Mouse (Mus musculus) stomach, embryonic 16.5 days (tissue): ENCODE results near the gene 1110004F10Rik. TPM values are rescaled to one million over a fixed set of nuclear protein-coding genes. Genes with fewer than 3 reads are reported as not detected.

ENCODE experiments used
- ATAC-seq: fragments of 200-750 bp; cut with Nextera tagmentation; 2 replicates; pipeline ENCODE4 v1.8.0; 2017; ENCODE audit warnings: moderate number of reproducible peaks, moderate TSS enrichment; ENCODE audit not compliant: insufficient read depth, low FRiP score
- H3K27ac ChIP-seq: fragments of 300-500 bp; sonication (generic); 2 replicates; pipeline ENCODE4 v1.5.1; 2014; ENCODE audit warnings: low read length
- H3K27me3 ChIP-seq: fragments of 300-500 bp; sonication (generic); 2 replicates; pipeline ENCODE4 v1.6.1; 2014; ENCODE audit warnings: low read length, control low read depth, mixed read lengths; ENCODE audit not compliant: control insufficient read depth, insufficient read depth
- H3K36me3 ChIP-seq: fragments of 300-500 bp; sonication (generic); 2 replicates; pipeline ENCODE4 v1.6.1; 2014; ENCODE audit warnings: low read length; ENCODE audit not compliant: control insufficient read depth, insufficient read depth
- H3K4me1 ChIP-seq: fragments of 300-500 bp; sonication (generic); 2 replicates; pipeline ENCODE4 v1.6.1; 2014; ENCODE audit warnings: low read length, control low read depth, mixed read lengths; ENCODE audit not compliant: control insufficient read depth, insufficient read depth
- H3K4me2 ChIP-seq: fragments of 300-500 bp; sonication (generic); 2 replicates; pipeline ENCODE4 v1.6.1; 2014; ENCODE audit warnings: low read depth, low read length, mixed read lengths
- H3K4me3 ChIP-seq: fragments of 300-500 bp; sonication (generic); replicated peaks from 2 replicates; pipeline ENCODE4 v1.5.1; 2014; ENCODE audit warnings: mild to moderate bottlenecking, low read length
- H3K9ac ChIP-seq: fragments of 300-500 bp; sonication (generic); 2 replicates; pipeline ENCODE4 v1.6.1; 2014; ENCODE audit warnings: low read length
- H3K9me3 ChIP-seq: fragments of 300-500 bp; sonication (generic); replicated peaks from 2 replicates; pipeline ENCODE4 v1.6.1; 2016; ENCODE audit warnings: low read length, control low read depth; ENCODE audit not compliant: control insufficient read depth
- WGBS: fragments of 180-500 bp; shearing (Covaris S2); extraction: QIAGEN DNeasy Blood & Tissue Kit; methylation state at CpG from one replicate; pipeline ENCODE4 v1.1.7; 2014; 5-methylcytosine and 5-hydroxymethylcytosine counted together
- polyA plus RNA-seq: library from polyadenylated mRNA; unstranded; fragments of >200 nt; fragmentation: Nextera tagmentation; extraction: Ambion mirVana; gene quantifications from 2 replicates; pipeline ENCODE4 v1.2.1, GENCODE M21; 2015

1110004F10Rik gene
- polyA plus RNA-seq, 1 experiment from 2014 or later: 221 TPM

DNA sequence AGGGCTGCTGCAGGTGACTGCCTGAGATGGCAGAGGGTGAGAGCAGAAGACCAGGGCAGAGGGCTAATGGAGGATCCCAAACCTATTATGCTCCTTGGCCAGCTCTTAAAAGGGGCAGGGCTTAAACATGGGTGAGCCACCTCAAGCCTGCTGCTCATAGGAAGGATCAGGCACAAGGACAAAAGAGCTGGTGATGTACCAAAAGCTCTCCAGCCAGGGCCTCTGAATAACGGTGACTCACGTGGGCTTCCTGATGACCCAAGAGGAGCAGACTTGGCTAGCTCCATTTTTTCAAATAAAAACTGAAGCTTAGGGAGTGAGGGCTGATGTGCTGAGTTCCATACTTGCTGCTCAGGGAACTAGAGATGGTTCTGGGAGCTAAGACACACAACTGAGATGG, 76.8 kb downstream of the 1110004F10Rik start:
- no peak overlapping the region for H3K4me2 ChIP-seq
- H3K36me3 ChIP-seq: no peaks in the 10 kb centered on the region
- H3K4me3 ChIP-seq: no peak overlapping the region
- WGBS: 82% methylated on average over 2 of the region's 2 CpGs
- H3K9ac ChIP-seq: no peak overlapping the region
- 0 out of 2 replicates have a peak, but pooled peaks cover 3% of the 10 kb centered on the region for H3K9me3 ChIP-seq
- no peaks in the 10 kb centered on the region for H3K27me3 ChIP-seq
- no peaks in the 10 kb centered on the region for H3K4me1 ChIP-seq
- H3K27ac ChIP-seq: no peak overlapping the region
- no peak for ATAC-seq

DNA sequence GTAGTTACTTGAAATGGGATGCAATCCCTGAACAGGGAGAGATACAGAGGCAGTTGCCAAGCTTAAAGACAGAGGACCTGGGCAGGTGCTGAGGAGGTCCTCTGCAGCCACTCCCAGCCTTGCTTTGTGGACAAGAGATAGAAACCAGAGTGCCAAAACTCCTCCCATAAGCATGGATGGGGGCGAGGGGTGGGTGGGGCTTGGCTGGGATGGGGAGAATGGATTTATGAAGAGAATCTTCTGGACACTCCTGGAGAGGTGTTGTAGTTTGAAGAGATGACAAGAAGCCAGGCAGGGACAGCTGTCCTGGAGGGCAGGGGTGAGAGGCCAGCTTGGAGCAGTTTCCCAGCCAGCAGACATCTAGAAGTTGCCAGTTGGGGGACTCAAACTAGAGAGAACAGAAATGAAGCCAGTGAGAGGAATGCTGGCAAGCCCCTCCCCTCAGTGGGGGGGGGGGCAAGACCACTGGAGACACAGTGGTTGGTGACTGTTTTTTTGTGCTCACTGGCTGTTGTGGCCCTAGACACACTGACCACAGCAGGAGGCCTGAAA, 80.2 kb downstream of the 1110004F10Rik start:
- no peak overlapping the region for H3K9ac ChIP-seq
- no peaks in the 10 kb centered on the region for H3K36me3 ChIP-seq
- 69% methylated on average over 1 of the region's 1 CpGs for WGBS
- no peaks in the 10 kb centered on the region for H3K27me3 ChIP-seq
- no peak overlapping the region for H3K4me3 ChIP-seq
- no peak overlapping the region for H3K4me2 ChIP-seq
- H3K4me1 ChIP-seq: no peaks in the 10 kb centered on the region
- H3K9me3 ChIP-seq: 0 out of 2 replicates have a peak, but pooled peaks cover 3% of the 10 kb centered on the region
- ATAC-seq: no peak
- no peak overlapping the region for H3K27ac ChIP-seq

- WGBS: 70% methylated on average over 4 of the region's 4 CpGs
- ATAC-seq: no peak
- Histone ChIP-seq H3K36me3 (no peaks in the 10 kb centered on the region), H3K27me3 (no peaks in the 10 kb centered on the region), H3K4me2 (no peak overlapping the region), H3K4me1 (no peaks in the 10 kb centered on the region), H3K27ac (no peak overlapping the region), H3K9ac (no peak overlapping the region), H3K9me3 (0 out of 2 replicates have a peak, but pooled peaks cover 3% of the 10 kb centered on the region), H3K4me3 (no peak overlapping the region)
Observed at GRCm38 (mm10) chr7:116120737-116121136, 81.5 kb downstream of the 1110004F10Rik start.

GRCm38 (mm10) chr7:116121202-116121601, 82.0 kb downstream of the 1110004F10Rik start:
- WGBS: 70% methylated on average over 11 of the region's 11 CpGs
- Histone ChIP-seq H3K9me3 (0 out of 2 replicates have a peak, but pooled peaks cover 3% of the 10 kb centered on the region), H3K27me3 (no peaks in the 10 kb centered on the region), H3K4me1 (no peaks in the 10 kb centered on the region), H3K36me3 (no peaks in the 10 kb centered on the region), H3K9ac (peak overlapping the region; percentile 33; the same call in 1 of the 2 replicates), H3K4me2 (no peak overlapping the region), H3K4me3 (no peak overlapping the region), H3K27ac (no peak overlapping the region)
- no peak for ATAC-seq

- H3K4me3 ChIP-seq: no peak overlapping the region
- ATAC-seq: no peak
- no peak overlapping the region for H3K9ac ChIP-seq
- H3K9me3 ChIP-seq: 0 out of 2 replicates have a peak, but pooled peaks cover 3% of the 10 kb centered on the region
- no peaks in the 10 kb centered on the region for H3K4me1 ChIP-seq
- WGBS: 68% methylated on average over 13 of the region's 13 CpGs
- no peak overlapping the region for H3K27ac ChIP-seq
- H3K36me3 ChIP-seq: no peaks in the 10 kb centered on the region
- no peaks in the 10 kb centered on the region for H3K27me3 ChIP-seq
- H3K4me2 ChIP-seq: no peak overlapping the region
Observed at GRCm38 (mm10) chr7:116122981-116123596, 83.9 kb downstream of the 1110004F10Rik start.

GRCm38 (mm10) chr7:116123597-116123985, 84.4 kb downstream of the 1110004F10Rik start:
- 72% methylated on average over 2 of the region's 2 CpGs for WGBS
- Histone ChIP-seq H3K9ac (no peak overlapping the region), H3K36me3 (no peaks in the 10 kb centered on the region), H3K27me3 (no peaks in the 10 kb centered on the region), H3K4me1 (no peaks in the 10 kb centered on the region), H3K4me2 (no peak overlapping the region), H3K9me3 (0 out of 2 replicates have a peak, but pooled peaks cover 3% of the 10 kb centered on the region), H3K4me3 (no peak overlapping the region), H3K27ac (no peak overlapping the region)
- ATAC-seq: no peak

GRCm38 (mm10) chr7:116124057-116124456, 84.9 kb downstream of the 1110004F10Rik start:
- H3K27me3 ChIP-seq: no peaks in the 10 kb centered on the region
- H3K9ac ChIP-seq: no peak overlapping the region
- 88% methylated on average over 12 of the region's 12 CpGs for WGBS
- H3K4me2 ChIP-seq: no peak overlapping the region
- no peak for ATAC-seq
- no peaks in the 10 kb centered on the region for H3K4me1 ChIP-seq
- H3K9me3 ChIP-seq: 0 out of 2 replicates have a peak, but pooled peaks cover 3% of the 10 kb centered on the region
- no peak overlapping the region for H3K4me3 ChIP-seq
- H3K27ac ChIP-seq: no peak overlapping the region
- no peaks in the 10 kb centered on the region for H3K36me3 ChIP-seq

GRCm38 (mm10) chr7:116125671-116126070, 86.5 kb downstream of the 1110004F10Rik start:
- WGBS: 68% methylated on average over 7 of the region's 7 CpGs
- ATAC-seq: no peak
- Histone ChIP-seq H3K27ac (no peak overlapping the region), H3K4me2 (no peak overlapping the region), H3K4me3 (no peak overlapping the region), H3K9me3 (no peaks in the 10 kb centered on the region), H3K9ac (no peak overlapping the region), H3K27me3 (no peaks in the 10 kb centered on the region), H3K36me3 (no peaks in the 10 kb centered on the region), H3K4me1 (no peaks in the 10 kb centered on the region)

- Histone ChIP-seq H3K27me3 (no peaks in the 10 kb centered on the region), H3K9ac (no peak overlapping the region), H3K4me3 (no peak overlapping the region), H3K36me3 (no peaks in the 10 kb centered on the region), H3K4me2 (no peak overlapping the region), H3K4me1 (no peaks in the 10 kb centered on the region), H3K27ac (no peak overlapping the region), H3K9me3 (no peaks in the 10 kb centered on the region)
- ATAC-seq: peak; percentile 54; the same call in 1 of the 2 replicates
- WGBS: 58% methylated on average over 2 of the region's 2 CpGs
Observed at GRCm38 (mm10) chr7:116127052-116127451, 87.9 kb downstream of the 1110004F10Rik start.
